Mouse (Mus musculus) brain, embryonic 14.5 days (tissue): Measurements from ENCODE around the gene Prtg. TPM values are rescaled to one million over a fixed set of nuclear protein-coding genes. Genes with fewer than 3 reads are reported as not detected.

ENCODE experiments used
- DNase-seq: peaks from one replicate; pipeline ENCODE4 v3.0.0-alpha.2; 2011; ENCODE audit warnings: low read depth
- CTCF ChIP-seq: fragments of 200-500 bp; IDR thresholded peaks from 2 replicates; pipeline ENCODE4 v1.5.1; 2012; ENCODE audit warnings: inconsistent platforms, mild to moderate bottlenecking, moderate library complexity, borderline replicate concordance; ENCODE audit not compliant: insufficient read depth, insufficient read length; ENCODE audit errors: extremely low read depth
- POLR2A ChIP-seq: fragments of 200-500 bp; IDR thresholded peaks from 2 replicates; pipeline ENCODE4 v1.6.1; 2012; ENCODE audit warnings: mild to moderate bottlenecking, inconsistent platforms, borderline replicate concordance; ENCODE audit not compliant: poor library complexity, insufficient read depth, insufficient read length, severe bottlenecking; ENCODE audit errors: extremely low read depth
- polyA plus RNA-seq: library from polyadenylated mRNA; depleted of rRNA; stranded (reverse); fragments of >200 nt; gene quantifications from 2 replicates; pipeline ENCODE4 v1.2.3, GENCODE M21; 2012

Prtg gene
- polyA plus RNA-seq, 1 experiment: 0.86 TPM

- no peak for DNase-seq
- TF ChIP-seq CTCF (no peak), POLR2A (no peak)
Measured at GRCm38 (mm10) chr9:72879601-72880000, 72.9 kb downstream of the Prtg start.

- no peak for TF ChIP-seq CTCF
- no peak for TF ChIP-seq POLR2A
- no peak for DNase-seq
Measured at GRCm38 (mm10) chr9:72880225-72880960, 73.7 kb downstream of the Prtg start.

- DNase-seq: peak; percentile 74
- no peak for TF ChIP-seq CTCF
- no peak for TF ChIP-seq POLR2A
Measured at GRCm38 (mm10) chr9:72881026-72881768, 74.5 kb downstream of the Prtg start.

GRCm38 (mm10) chr9:72883940-72884339 lies 77.3 kb downstream of the Prtg start:
- TF ChIP-seq CTCF (peak; percentile 81; the same call in 1 of the 2 replicates), POLR2A (no peak)
- DNase-seq: peak; percentile 80

GRCm38 (mm10) chr9:72889777-72890176 lies 83.1 kb downstream of the Prtg start:
- peak; percentile 47; the same call in 1 of the 2 replicates for TF ChIP-seq CTCF
- no peak for TF ChIP-seq POLR2A
- no peak for DNase-seq

- TF ChIP-seq POLR2A (no peak), CTCF (no peak)
- DNase-seq: no peak
Measured at GRCm38 (mm10) chr9:72890499-72891085, 83.9 kb downstream of the Prtg start.

GRCm38 (mm10) chr9:72892761-72893160 lies 86.1 kb downstream of the Prtg start:
- DNase-seq: no peak
- TF ChIP-seq POLR2A (no peak), CTCF (no peak)

- no peak for DNase-seq
- peak; percentile 4; the same call in 1 of the 2 replicates for TF ChIP-seq CTCF
- no peak for TF ChIP-seq POLR2A
Measured at GRCm38 (mm10) chr9:72894796-72895352, 88.2 kb downstream of the Prtg start.

GRCm38 (mm10) chr9:72902057-72902456 lies 95.4 kb downstream of the Prtg start:
- no peak for DNase-seq
- TF ChIP-seq CTCF: no peak
- TF ChIP-seq POLR2A: no peak

- TF ChIP-seq POLR2A (no peak), CTCF (no peak)
- DNase-seq: no peak
Measured at GRCm38 (mm10) chr9:72902611-72903010, 95.9 kb downstream of the Prtg start.

GRCm38 (mm10) chr9:72906693-72907103 lies 100.0 kb downstream of the Prtg start:
- DNase-seq: peak; percentile 17
- TF ChIP-seq POLR2A (no peak), CTCF (no peak)
